Mouse (Mus musculus) thymus, adult 2 months (tissue): ENCODE results near the gene Zc3h15. TPM values are rescaled to one million over a fixed set of nuclear protein-coding genes. Genes with fewer than 3 reads are reported as not detected.
"Not testable (repeated sequence)": the region's sequence is repeated elsewhere in the genome, so short reads cannot be mapped to it uniquely, and the experiment has no call there.

ENCODE experiments used
- DNase-seq: peaks from one replicate; pipeline ENCODE4 v3.0.0; 2021
- H3K27ac ChIP-seq: fragments of 200-500 bp; 2 replicates; pipeline ENCODE4 v1.5.1; 2012; ENCODE audit warnings: low read length, control low read depth; ENCODE audit not compliant: control insufficient read depth, insufficient read depth
- H3K27me3 ChIP-seq: fragments of 200-500 bp; 2 replicates; pipeline ENCODE4 v1.6.1; 2012; ENCODE audit warnings: mild to moderate bottlenecking, low read length, moderate library complexity, mixed read lengths; ENCODE audit not compliant: control insufficient read depth, insufficient read depth
- H3K36me3 ChIP-seq: fragments of 200-500 bp; 2 replicates; pipeline ENCODE4 v1.6.1; 2012; ENCODE audit warnings: mild to moderate bottlenecking, low read length, moderate library complexity; ENCODE audit not compliant: control insufficient read depth, insufficient read depth
- H3K4me1 ChIP-seq: fragments of 200-500 bp; replicated peaks from 2 replicates; pipeline ENCODE4 v1.6.1; 2012; ENCODE audit warnings: low read length; ENCODE audit not compliant: control insufficient read depth, insufficient read depth
- H3K4me3 ChIP-seq: fragments of 200-500 bp; 2 replicates; pipeline ENCODE4 v1.5.1; 2012; ENCODE audit warnings: mild to moderate bottlenecking, low read length, control low read depth, moderate library complexity; ENCODE audit not compliant: control insufficient read depth, insufficient read depth
- CTCF ChIP-seq: fragments of 200-500 bp; IDR thresholded peaks from 2 replicates; pipeline ENCODE4 v1.5.1; 2012; ENCODE audit warnings: mild to moderate bottlenecking, control low read depth, low read length, moderate library complexity, borderline replicate concordance; ENCODE audit not compliant: control insufficient read depth, poor library complexity, insufficient read depth; ENCODE audit errors: extremely low read depth
- POLR2A ChIP-seq: fragments of 200-500 bp; IDR thresholded peaks from 2 replicates; pipeline ENCODE4 v1.6.1; 2012; ENCODE audit warnings: mild to moderate bottlenecking, low read length, control low read depth, moderate library complexity; ENCODE audit not compliant: control insufficient read depth, poor library complexity, insufficient read depth; ENCODE audit errors: extremely low read depth
- WGBS: fragments of 180-500 bp; shearing (Covaris S2); methylation state at CpG from one replicate; pipeline ENCODE4 v1.1.7; 2018; 5-methylcytosine and 5-hydroxymethylcytosine counted together
- polyA plus RNA-seq: library from polyadenylated mRNA; depleted of rRNA; stranded (reverse); fragments of >200 nt; gene quantifications from 2 replicates; pipeline ENCODE4 v1.2.3, GENCODE M21; 2012; rRNA removed

Gene Zc3h15
- polyA plus RNA-seq, 1 experiment = 19.8 TPM

DNA sequence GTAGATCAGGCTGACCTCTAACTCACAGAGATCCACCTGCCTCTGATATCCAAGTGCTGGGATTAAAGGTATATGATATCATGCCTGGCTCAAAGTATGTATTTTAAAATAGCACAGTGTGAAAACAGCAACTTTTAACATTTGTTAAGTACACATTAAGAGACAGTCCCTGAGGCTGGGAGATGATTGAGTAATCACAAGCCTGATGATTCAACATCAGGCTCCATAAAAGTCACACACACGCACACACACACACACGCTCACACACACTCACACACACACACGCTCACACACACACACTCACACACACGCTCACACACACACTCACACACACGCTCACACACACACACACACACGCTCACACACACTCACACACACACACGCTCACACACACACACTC lies 58.2 kb downstream of the Zc3h15 start:
- Histone ChIP-seq H3K27me3 (no peaks in the 10 kb centered on the region), H3K4me3 (no peak overlapping the region), H3K4me1 (no peaks in the 10 kb centered on the region), H3K27ac (no peak overlapping the region), H3K36me3 (no peaks in the 10 kb centered on the region)
- 100% methylated on average over 7 of the region's 7 CpGs for WGBS
- TF ChIP-seq CTCF (no peak), POLR2A (no peak)
- DNase-seq = no peak

DNA sequence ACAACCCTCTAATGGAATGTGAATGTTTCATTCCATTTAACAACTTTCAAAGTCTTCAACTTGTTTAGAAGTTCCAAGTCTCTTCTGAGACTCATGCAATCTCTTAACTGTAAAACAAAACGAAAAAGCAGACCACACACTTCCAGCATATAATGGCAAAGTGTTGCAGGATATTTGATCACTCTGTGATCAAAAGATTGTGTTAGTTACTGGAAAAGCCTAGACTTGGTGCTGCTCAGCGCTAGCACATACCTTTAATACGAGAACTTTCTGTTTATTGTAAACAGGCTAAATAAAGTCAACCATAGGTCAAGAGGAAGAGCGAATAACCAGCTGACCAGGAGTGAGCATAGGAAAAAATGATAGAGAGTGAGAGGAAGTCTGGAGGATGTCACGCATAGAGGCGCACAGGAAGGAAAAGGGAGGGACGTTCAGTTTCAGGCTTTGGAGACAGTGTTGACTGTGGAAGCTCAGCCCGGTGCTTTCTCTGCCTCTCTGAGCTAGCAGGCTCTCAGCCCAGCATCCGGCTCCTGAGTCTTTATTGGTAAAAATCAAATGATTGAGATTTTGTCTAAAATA lies 61.4 kb downstream of the Zc3h15 start:
- H3K36me3 ChIP-seq = no peaks in the 10 kb centered on the region
- H3K27ac ChIP-seq = no peak overlapping the region
- 31% methylated on average over 9 of the region's 9 CpGs for WGBS
- no peaks in the 10 kb centered on the region for H3K4me1 ChIP-seq
- TF ChIP-seq CTCF (no peak), POLR2A (no peak)
- H3K4me3 ChIP-seq = no peak overlapping the region
- H3K27me3 ChIP-seq = no peaks in the 10 kb centered on the region
- DNase-seq = no peak

- WGBS = 71% methylated on average over 11 of the region's 11 CpGs
- H3K27ac ChIP-seq = no peak overlapping the region
Measured at GRCm38 (mm10) chr2:83709896-83710524, 65.8 kb downstream of the Zc3h15 start.

GRCm38 (mm10) chr2:83713281-83713680 lies 69.0 kb downstream of the Zc3h15 start:
- DNase-seq, H3K4me1 ChIP-seq, H3K36me3 ChIP-seq, H3K27me3 ChIP-seq, H3K27ac ChIP-seq, H3K4me3 ChIP-seq: not testable (repeated sequence)
- WGBS = 82% methylated on average over 7 of the region's 7 CpGs

More at GRCm38 (mm10) chr2:83709896-83710524, 65.8 kb downstream of the Zc3h15 start:
- no peak for DNase-seq
- Histone ChIP-seq H3K4me1 (no peaks in the 10 kb centered on the region), H3K4me3 (no peak overlapping the region), H3K36me3 (no peaks in the 10 kb centered on the region), H3K27me3 (no peaks in the 10 kb centered on the region)
- TF ChIP-seq POLR2A (no peak), CTCF (no peak)

GRCm38 (mm10) chr2:83713946-83714345 lies 69.7 kb downstream of the Zc3h15 start:
- WGBS = 92% methylated on average over 5 of the region's 5 CpGs
- Histone ChIP-seq H3K4me3 (no peak overlapping the region), H3K36me3 (no peaks in the 10 kb centered on the region), H3K27ac (no peak overlapping the region), H3K27me3 (no peaks in the 10 kb centered on the region), H3K4me1 (no peaks in the 10 kb centered on the region)
- no peak for DNase-seq
- TF ChIP-seq POLR2A (no peak), CTCF (no peak)

Other genes with a start within 250 kb of the Zc3h15 start
- 25.9 and 70.5 TPM in 2 replicates for gene Itgav, start 80.0 kb downstream of the Zc3h15 start, polyA plus RNA-seq
- gene Fam171b, start 168.2 kb downstream of the Zc3h15 start, polyA plus RNA-seq = 0.14 and 0.27 TPM in 2 replicates